Mouse (Mus musculus) NIH3T3 (cell line): ENCODE measurements around the gene Tbc1d14.

Experiments used
- DNase-seq: peaks from one replicate; pipeline ENCODE4 v3.0.0-alpha.2; 2012; ENCODE audit warnings: low read depth

Tbc1d14 gene

DNA sequence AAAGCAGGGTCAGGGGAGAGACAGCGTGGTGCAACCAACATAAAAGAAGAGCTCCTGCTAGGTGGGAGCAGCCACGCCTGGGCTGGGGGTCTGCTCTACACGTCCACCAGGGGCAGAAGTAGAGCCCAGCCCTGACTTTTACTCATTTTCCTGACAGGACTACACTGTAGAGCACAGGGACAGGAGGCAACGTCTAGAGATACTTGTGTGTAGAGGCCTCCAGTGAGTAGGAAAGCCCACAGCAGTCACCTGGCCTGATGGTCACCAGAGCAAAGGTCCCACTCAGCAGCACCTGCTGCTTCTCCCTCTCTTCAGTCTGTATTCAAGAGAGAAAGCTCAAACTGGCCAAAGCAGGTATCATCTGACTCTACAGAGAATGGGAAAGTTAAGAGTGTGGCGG, 87.4 kb downstream of the Tbc1d14 start:
- no peak for DNase-seq

- no peak for DNase-seq
Measured at GRCm38 (mm10) chr5:36505235-36505634, 87.8 kb downstream of the Tbc1d14 start.

DNA sequence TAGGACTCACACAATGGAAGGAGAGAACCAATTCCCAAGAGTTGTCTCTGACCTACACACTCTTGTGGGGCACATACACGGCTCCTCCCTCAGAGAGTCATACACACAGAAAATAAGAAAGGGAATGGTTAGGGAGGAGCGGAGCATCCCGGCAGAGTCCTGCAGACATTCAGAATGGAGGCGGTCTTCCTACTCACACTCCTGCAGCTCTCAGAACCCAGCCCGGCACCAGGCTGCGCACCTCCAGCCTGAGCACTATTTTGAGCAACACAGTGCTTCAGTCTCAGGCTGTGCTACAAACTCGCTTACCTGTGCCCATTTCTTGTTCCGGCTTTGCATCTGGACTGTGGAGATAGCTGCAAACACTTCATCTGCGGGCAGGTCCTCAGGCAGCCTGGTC, 98.4 kb downstream of the Tbc1d14 start:
- DNase-seq, result no peak

DNA sequence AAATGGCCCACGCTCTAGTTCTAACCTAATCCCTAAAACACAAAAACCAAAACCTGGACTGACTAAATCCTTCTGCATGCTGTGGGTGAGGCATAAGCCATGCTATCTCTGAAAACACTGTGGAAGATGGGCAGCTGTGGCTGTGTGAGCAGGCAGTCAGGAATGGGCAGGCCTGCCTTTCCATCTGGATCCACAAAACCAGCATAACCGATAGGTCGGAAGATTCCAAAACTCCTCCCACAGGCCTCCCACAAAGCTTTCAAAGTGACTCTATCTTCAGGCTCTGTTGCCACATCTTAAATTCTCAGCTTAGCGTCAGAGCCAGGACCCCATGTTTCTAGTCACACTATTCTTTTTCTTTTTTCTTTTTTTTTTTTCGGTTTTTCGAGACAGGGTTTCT, 99.2 kb downstream of the Tbc1d14 start:
- peak; percentile 61 for DNase-seq

GRCm38 (mm10) chr5:36489225-36489624, 103.9 kb downstream of the Tbc1d14 start:
- peak; percentile 63 for DNase-seq

GRCm38 (mm10) chr5:36485306-36485705, 107.8 kb downstream of the Tbc1d14 start:
- no peak for DNase-seq

GRCm38 (mm10) chr5:36484171-36484990, 108.7 kb downstream of the Tbc1d14 start, which contains the start of the genes Tada2b and Ccdc96:
Gene Tada2b, minus strand, starts transcription at chr5:36484285.
Gene Ccdc96, plus strand, starts transcription at chr5:36484588.
- peak; percentile 99 for DNase-seq

DNA sequence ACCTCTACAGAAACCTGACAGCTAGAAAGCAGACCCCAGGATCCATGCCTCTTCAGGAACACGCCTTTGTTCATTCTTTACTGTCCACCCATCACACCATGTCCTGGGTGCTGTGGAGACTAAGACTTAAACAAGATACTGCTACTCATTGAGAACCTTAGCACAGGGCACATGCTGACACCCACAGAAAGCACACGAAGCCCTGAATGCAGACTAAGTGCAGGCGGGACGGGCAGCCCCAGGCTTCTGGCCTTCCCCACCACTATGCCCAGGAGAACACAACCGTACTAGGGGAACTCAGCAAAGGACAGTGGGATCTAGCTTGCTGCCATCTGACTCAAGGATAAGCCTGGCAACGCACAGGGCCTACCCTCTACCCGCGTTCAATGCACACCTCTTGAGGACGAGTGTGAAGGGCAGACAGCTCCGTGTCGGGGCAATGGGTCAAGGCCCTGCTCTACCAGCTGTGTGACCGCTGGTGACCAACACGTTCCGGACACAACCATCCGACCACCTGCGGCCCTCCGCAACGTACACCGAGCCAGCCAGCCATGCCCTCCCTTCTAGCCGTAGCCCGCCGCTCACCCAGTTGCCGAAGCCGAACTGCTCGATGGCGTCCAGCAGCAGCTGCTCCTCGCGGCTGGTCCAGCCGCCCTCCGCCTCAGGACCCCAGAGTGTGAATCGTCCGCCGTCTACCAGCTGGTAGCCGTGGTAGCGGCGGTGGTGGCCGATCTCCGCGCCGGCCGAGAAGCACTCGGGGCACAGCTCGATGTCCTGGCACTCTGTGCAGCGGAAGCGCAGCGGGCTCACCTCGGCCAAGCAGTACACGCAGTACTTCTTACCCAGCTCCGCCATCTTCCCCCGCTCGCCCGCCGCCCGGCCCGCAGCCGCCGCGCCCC, 109.6 kb downstream of the Tbc1d14 start:
- no peak for DNase-seq

DNA sequence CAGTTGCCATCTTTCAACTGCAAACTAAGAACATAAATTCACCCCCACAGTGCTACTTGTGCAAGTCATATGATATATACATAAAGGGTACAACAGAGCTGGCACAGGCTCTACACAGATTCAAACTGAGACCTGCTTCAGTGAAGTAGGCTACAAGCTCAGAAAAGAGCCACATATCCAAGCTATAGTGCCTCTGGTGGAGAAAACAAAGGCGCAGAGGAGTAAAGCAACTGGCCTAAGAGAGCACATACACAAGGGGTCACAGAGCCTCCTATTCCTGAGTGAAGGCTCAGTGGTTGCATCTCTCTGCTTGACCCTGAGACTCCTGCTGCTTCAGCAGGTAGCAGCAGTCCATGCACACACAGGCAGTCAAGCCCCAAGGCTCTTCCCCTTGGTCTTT, 112.0 kb downstream of the Tbc1d14 start:
- DNase-seq, result no peak

GRCm38 (mm10) chr5:36480398-36480797, 112.7 kb downstream of the Tbc1d14 start:
- peak; percentile 54 for DNase-seq

DNA sequence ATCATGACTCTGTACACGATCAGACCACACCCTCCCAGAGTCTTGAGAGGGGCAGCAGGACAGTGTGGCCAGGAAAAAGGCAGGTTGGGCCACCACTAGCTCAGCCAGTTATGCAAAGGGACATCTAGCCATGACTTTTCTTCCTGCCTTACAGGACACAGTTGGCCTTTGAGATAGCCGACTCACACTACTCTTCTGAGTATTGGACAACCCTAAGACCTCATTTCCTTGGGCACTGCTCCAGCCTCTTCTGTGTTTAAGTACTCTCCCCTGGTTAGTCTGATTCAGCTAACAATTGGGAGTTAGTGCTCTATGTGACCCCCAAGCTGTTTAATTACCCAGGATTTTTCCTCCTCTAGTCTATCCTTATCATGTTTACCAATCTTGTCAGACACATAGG, 113.3 kb downstream of the Tbc1d14 start:
- DNase-seq, result no peak

GRCm38 (mm10) chr5:36478540-36479420, 114.3 kb downstream of the Tbc1d14 start:
- DNase-seq, result no peak

- DNase-seq, result no peak
Measured at GRCm38 (mm10) chr5:36477486-36477885, 115.6 kb downstream of the Tbc1d14 start.

- DNase-seq, result peak; percentile 88
Measured at GRCm38 (mm10) chr5:36474283-36474682, 118.8 kb downstream of the Tbc1d14 start.

- no peak for DNase-seq
Measured at GRCm38 (mm10) chr5:36472876-36473655, 120.0 kb downstream of the Tbc1d14 start.

- DNase-seq, result no peak
Measured at GRCm38 (mm10) chr5:36471206-36471605, 121.9 kb downstream of the Tbc1d14 start.

- no peak for DNase-seq
Measured at GRCm38 (mm10) chr5:36465889-36466288, 127.2 kb downstream of the Tbc1d14 start.

DNA sequence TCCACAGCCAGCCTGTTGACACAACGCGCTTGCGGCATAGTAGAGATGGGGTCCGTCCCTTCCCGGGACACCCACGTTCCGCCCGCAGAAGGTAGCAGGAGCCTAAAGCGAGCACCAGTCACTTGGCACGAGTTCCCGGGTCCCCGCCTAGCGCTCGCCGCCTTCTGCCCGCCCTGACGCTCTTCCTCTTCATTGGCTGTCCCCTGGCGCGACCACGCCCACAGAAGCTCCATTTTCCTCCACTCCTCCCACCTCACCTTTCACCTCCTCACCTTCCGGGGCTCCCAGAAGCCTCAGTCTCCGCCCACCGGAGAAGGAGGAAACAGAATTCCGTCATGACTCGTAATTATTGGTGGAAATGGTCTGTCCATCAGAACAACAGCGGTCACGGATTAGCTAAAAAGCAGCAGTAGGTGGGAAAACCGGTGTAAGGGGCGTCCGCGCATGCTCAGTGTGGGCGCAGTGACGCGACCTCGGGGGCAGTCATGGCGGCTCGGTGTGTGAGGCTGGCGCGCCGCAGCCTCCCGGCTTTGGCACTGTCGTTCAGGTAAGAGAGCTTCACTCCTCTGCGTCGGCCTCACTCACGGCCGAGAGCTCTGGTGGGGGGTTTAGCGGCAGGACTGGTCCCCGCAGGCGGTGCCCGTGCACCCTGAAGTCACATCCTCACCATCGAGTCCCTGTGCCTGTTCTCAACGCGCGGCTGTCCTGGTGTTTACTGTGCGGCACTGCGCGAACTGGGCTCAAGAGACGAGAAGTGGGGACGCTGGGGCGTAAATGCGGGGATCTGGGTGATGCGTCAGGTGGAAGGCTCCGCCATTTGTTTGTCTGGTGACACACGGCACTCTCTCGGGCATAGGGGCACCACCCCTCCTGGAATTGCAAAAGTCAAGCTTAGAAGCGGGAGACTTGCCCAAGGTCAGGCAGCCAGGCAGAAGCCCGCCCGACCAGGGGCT, 128.1 kb downstream of the Tbc1d14 start, which contains the start of gene Grpel1:
Gene Grpel1, plus strand, starts transcription at position 290 of the 953 bp plus-strand sequence.
- DNase-seq, result peak; percentile 99

GRCm38 (mm10) chr5:36463391-36463790, 129.7 kb downstream of the Tbc1d14 start:
- no peak for DNase-seq

- DNase-seq, result peak; percentile 81
Measured at GRCm38 (mm10) chr5:36462810-36463209, 130.3 kb downstream of the Tbc1d14 start.
